Mouse (Mus musculus) limb, embryonic 12.5 days (tissue): ENCODE measurements around the gene Vrk2. TPM values are rescaled to one million over a fixed set of nuclear protein-coding genes. Genes with fewer than 3 reads are reported as not detected.

Experiments
- ATAC-seq: fragments of 200-750 bp; cut with Nextera tagmentation; 2 replicates; pipeline ENCODE4 v1.8.0; 2017; ENCODE audit warnings: low read depth, moderate TSS enrichment; ENCODE audit not compliant: insufficient number of reproducible peaks, insufficient read depth, low FRiP score, low TSS enrichment
- H3K27ac ChIP-seq: fragments of 300-500 bp; sonication (generic); 2 replicates; pipeline ENCODE4 v1.5.1; 2016; ENCODE audit warnings: mild to moderate bottlenecking, moderate library complexity
- H3K27me3 ChIP-seq: fragments of 300-500 bp; sonication (generic); 2 replicates; pipeline ENCODE4 v1.6.1; 2016; ENCODE audit warnings: mild to moderate bottlenecking, moderate library complexity
- H3K36me3 ChIP-seq: fragments of 300-500 bp; sonication (generic); 2 replicates; pipeline ENCODE4 v1.6.1; 2016; ENCODE audit warnings: mild to moderate bottlenecking, moderate library complexity
- H3K4me1 ChIP-seq: fragments of 300-500 bp; sonication (generic); replicated peaks from 2 replicates; pipeline ENCODE4 v1.6.1; 2016
- H3K4me2 ChIP-seq: fragments of 300-500 bp; sonication (generic); 2 replicates; pipeline ENCODE4 v1.6.1; 2016; ENCODE audit warnings: mild to moderate bottlenecking, moderate library complexity
- H3K4me3 ChIP-seq: fragments of 300-500 bp; sonication (generic); replicated peaks from 2 replicates; pipeline ENCODE4 v1.5.1; 2016; ENCODE audit warnings: mild to moderate bottlenecking
- H3K9ac ChIP-seq: fragments of 300-500 bp; sonication (generic); replicated peaks from 2 replicates; pipeline ENCODE4 v1.6.1; 2016; ENCODE audit warnings: mild to moderate bottlenecking, moderate library complexity
- H3K9me3 ChIP-seq: fragments of 300-500 bp; sonication (generic); 2 replicates; pipeline ENCODE4 v1.6.1; 2016; ENCODE audit warnings: mild to moderate bottlenecking, moderate library complexity
- WGBS: fragments of 180-500 bp; shearing (Covaris S2); methylation state at CpG from one replicate; pipeline ENCODE4 v1.1.7; 2016; 5-methylcytosine and 5-hydroxymethylcytosine counted together
- polyA plus RNA-seq: library from polyadenylated mRNA; unstranded; fragments of >200 nt; fragmentation: Nextera tagmentation; extraction: Ambion mirVana; gene quantifications from 2 replicates; pipeline ENCODE4 v1.2.1, GENCODE M21; 2016

Vrk2 gene
- 21.3 and 24.6 TPM in 2 replicates for polyA plus RNA-seq

GRCm38 (mm10) chr11:26593061-26594059 lies at the start of gene Vrk2, which contains the start of gene Gm6899:
Gene Vrk2, minus strand, starts transcription at chr11:26593999.
Gene Gm6899, plus strand, starts transcription at chr11:26593241.
- Histone ChIP-seq H3K4me3 (peak within 1 kb of the TSS; percentile 79), H3K27ac (peak within 1 kb of the TSS; percentile 86), H3K36me3 (no peaks in the 10 kb centered on the region), H3K9ac (peak within 1 kb of the TSS; percentile 81), H3K4me2 (peak within 1 kb of the TSS; percentile 66), H3K27me3 (no peaks in the 10 kb centered on the region), H3K4me1 (peaks cover 6% of the 10 kb centered on the region), H3K9me3 (no peaks in the 10 kb centered on the region)
- under 1% methylated on average over 60 of the region's 60 CpGs for WGBS
- ATAC-seq = peak; percentile 99

DNA sequence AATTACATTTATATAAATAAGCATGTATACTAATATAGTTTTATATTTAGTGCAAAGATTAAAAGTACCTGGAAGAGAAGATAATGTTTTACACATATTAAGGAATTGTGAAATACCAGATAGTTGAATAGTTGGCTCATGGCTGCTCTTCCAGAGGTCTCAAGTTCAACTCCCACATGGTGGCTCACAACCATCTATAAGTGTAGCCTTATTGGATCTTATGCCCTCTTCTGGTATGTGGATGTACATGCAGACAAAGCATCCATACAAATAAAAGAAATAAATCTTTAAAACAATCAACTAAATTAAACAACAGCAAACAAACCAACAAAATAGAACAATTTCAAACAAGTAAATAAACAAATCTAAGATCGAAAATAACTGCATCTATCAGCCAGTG lies 48.3 kb upstream of the Vrk2 start:
- Histone ChIP-seq H3K36me3 (no peaks in the 10 kb centered on the region), H3K4me1 (no peaks in the 10 kb centered on the region), H3K27ac (no peak overlapping the region), H3K9me3 (no peaks in the 10 kb centered on the region), H3K27me3 (no peaks in the 10 kb centered on the region), H3K9ac (no peak overlapping the region), H3K4me2 (no peak overlapping the region), H3K4me3 (no peak overlapping the region)
- ATAC-seq = no peak
- WGBS = 91% methylated on average over 1 of the region's 1 CpGs

DNA sequence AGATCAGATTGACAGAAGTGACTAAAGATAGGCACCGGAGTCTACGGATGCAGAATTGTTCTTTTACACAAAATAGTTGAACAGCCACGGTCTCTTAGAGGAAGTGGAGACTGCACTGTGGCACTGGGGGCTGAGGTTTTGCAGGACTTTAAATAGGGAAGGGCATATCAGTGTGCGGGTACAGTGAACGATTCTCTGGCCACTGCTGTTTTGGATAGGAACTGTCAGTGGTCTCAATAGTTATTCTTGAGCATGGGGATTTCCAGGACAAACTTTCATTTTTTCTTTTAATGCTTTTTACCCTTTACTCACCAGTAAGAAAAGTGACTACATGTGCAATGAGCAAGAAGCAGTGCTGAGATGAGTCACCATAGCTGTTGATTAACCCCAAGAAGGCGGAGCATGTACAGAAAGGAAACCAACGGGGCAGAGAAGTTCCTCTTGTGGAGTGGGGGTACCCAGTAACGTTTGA lies 46.6 kb upstream of the Vrk2 start:
- Histone ChIP-seq H3K27ac (no peak overlapping the region), H3K9me3 (no peaks in the 10 kb centered on the region), H3K27me3 (no peaks in the 10 kb centered on the region), H3K4me1 (no peaks in the 10 kb centered on the region), H3K4me2 (no peak overlapping the region), H3K9ac (no peak overlapping the region), H3K36me3 (no peaks in the 10 kb centered on the region), H3K4me3 (no peak overlapping the region)
- WGBS = 81% methylated on average over 8 of the region's 8 CpGs
- ATAC-seq = no peak

DNA sequence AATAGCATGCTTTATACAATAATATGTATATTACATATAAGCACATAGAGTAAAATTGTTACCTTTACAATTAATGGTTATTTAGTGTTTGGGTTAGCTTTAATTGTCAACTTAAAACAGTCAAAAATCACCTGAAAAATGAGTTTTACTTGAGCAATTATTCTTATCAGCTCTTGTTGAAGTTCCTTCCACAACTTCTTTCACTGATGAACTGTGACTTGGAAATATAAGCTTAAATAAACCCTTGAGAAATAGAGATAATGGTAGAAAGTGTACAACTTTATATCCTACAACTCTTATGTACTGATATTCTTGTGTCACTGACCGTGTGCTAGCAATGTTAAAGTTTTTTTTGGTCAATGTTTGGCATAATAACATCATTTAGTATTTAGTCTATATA lies 42.4 kb upstream of the Vrk2 start:
- 83% methylated on average over 1 of the region's 1 CpGs for WGBS
- no peaks in the 10 kb centered on the region for H3K9me3 ChIP-seq

GRCm38 (mm10) chr11:26622727-26623126 lies 28.9 kb upstream of the Vrk2 start:
- Histone ChIP-seq H3K9me3 (no peaks in the 10 kb centered on the region), H3K27me3 (no peaks in the 10 kb centered on the region), H3K4me2 (no peak overlapping the region), H3K4me1 (no peaks in the 10 kb centered on the region), H3K9ac (no peak overlapping the region), H3K4me3 (no peak overlapping the region), H3K27ac (no peak overlapping the region), H3K36me3 (no peaks in the 10 kb centered on the region)
- WGBS = 80% methylated on average over 5 of the region's 5 CpGs
- ATAC-seq = no peak

More for the DNA sequence above, 42.4 kb upstream of the Vrk2 start:
- Histone ChIP-seq H3K27ac (no peak overlapping the region), H3K4me2 (no peak overlapping the region), H3K9ac (no peak overlapping the region), H3K27me3 (no peaks in the 10 kb centered on the region), H3K4me1 (no peaks in the 10 kb centered on the region), H3K4me3 (no peak overlapping the region), H3K36me3 (no peaks in the 10 kb centered on the region)
- no peak for ATAC-seq

DNA sequence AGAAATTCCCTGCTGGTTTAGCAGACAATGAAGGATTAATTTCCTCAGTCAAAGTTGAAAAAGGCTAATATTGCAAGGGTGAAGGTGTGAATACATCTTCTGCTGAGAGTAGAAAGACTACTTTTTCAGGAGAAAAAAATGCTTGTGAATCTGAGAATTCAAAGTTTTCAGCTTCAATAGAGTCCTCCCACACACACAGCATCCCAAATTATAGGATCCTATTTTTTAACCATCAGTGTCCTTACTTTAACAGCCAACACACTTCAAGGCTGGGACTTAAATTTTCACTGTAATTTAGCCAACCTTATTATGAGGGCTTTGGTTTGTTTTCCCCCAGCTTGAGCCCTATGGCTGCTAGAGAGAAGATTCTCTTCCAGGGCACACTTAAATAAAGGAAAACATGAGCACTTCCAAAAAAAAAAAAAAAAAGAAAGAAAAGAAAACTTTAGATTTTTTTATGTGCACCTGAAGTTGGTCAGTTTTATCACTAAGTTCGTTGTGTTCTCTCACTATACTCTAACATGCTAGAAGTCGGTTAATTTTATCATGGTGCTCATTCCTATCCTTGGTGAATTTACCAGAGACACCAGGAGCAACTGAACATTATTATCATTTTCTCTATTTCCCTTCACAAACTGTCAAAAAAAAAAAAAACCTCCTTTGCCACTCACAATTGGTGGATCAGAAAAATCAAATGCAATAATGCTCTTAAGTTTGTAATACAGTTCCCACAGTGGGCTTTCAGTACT lies 24.9 kb upstream of the Vrk2 start:
- no peaks in the 10 kb centered on the region for H3K36me3 ChIP-seq
- H3K9ac ChIP-seq = no peak overlapping the region
- ATAC-seq = no peak
- H3K4me3 ChIP-seq = no peak overlapping the region
- no peaks in the 10 kb centered on the region for H3K9me3 ChIP-seq
- no peak overlapping the region for H3K4me2 ChIP-seq
- no peaks in the 10 kb centered on the region for H3K4me1 ChIP-seq
- no peak overlapping the region for H3K27ac ChIP-seq
- H3K27me3 ChIP-seq = no peaks in the 10 kb centered on the region
- WGBS = 87% methylated on average over 2 of the region's 2 CpGs

- Histone ChIP-seq H3K9me3 (no peaks in the 10 kb centered on the region), H3K4me3 (no peak overlapping the region), H3K27me3 (no peaks in the 10 kb centered on the region), H3K27ac (no peak overlapping the region), H3K4me2 (no peak overlapping the region), H3K4me1 (no peaks in the 10 kb centered on the region), H3K36me3 (no peaks in the 10 kb centered on the region), H3K9ac (no peak overlapping the region)
- 61% methylated on average over 10 of the region's 10 CpGs for WGBS
- ATAC-seq = no peak
These were observed 15.0 kb upstream of the Vrk2 start for GRCm38 (mm10) chr11:26608795-26609194.

- WGBS = 88% methylated on average over 1 of the region's 1 CpGs
- no peaks in the 10 kb centered on the region for H3K36me3 ChIP-seq
These were observed 10.4 kb upstream of the Vrk2 start for GRCm38 (mm10) chr11:26604061-26604655.

GRCm38 (mm10) chr11:26601571-26602175 lies 7.9 kb upstream of the Vrk2 start:
- Histone ChIP-seq H3K9me3 (no peaks in the 10 kb centered on the region), H3K27ac (no peak overlapping the region), H3K27me3 (no peaks in the 10 kb centered on the region), H3K36me3 (no peaks in the 10 kb centered on the region), H3K9ac (no peak overlapping the region), H3K4me1 (no peaks in the 10 kb centered on the region), H3K4me2 (no peak overlapping the region), H3K4me3 (no peak overlapping the region)
- no peak for ATAC-seq
- 81% methylated on average over 2 of the region's 2 CpGs for WGBS

More at GRCm38 (mm10) chr11:26604061-26604655, 10.4 kb upstream of the Vrk2 start:
- H3K4me1 ChIP-seq = no peaks in the 10 kb centered on the region
- no peak overlapping the region for H3K4me2 ChIP-seq
- H3K27ac ChIP-seq = no peak overlapping the region
- H3K9me3 ChIP-seq = no peaks in the 10 kb centered on the region
- no peaks in the 10 kb centered on the region for H3K27me3 ChIP-seq
- no peak overlapping the region for H3K4me3 ChIP-seq
- no peak overlapping the region for H3K9ac ChIP-seq
- no peak for ATAC-seq

DNA sequence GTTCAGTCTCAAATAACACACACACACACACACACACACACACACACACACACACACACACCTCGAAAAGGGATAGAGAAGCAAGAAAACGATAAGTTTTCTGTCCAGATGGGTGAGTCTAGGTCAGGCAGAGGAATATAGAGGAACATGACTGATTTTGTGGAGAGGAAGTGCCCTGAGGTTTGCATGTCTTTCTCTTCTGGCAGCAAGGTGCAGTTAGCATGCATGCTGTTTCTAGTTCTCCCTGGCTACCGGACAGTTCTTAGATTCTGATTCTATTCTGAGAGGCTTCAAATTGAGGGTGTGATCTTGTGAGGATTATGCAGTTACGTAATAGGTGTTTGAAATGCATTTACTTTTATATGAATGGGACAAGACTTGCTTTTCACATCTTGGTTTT lies 6.9 kb upstream of the Vrk2 start:
- no peaks in the 10 kb centered on the region for H3K27me3 ChIP-seq
- ATAC-seq = no peak
- H3K27ac ChIP-seq = no peak overlapping the region
- no peaks in the 10 kb centered on the region for H3K4me1 ChIP-seq
- no peak overlapping the region for H3K9ac ChIP-seq
- no peaks in the 10 kb centered on the region for H3K36me3 ChIP-seq
- WGBS = 91% methylated on average over 4 of the region's 4 CpGs
- no peak overlapping the region for H3K4me3 ChIP-seq
- no peaks in the 10 kb centered on the region for H3K9me3 ChIP-seq
- H3K4me2 ChIP-seq = no peak overlapping the region
